Mouse (Mus musculus) ES-E14 (cell line): Measurements from ENCODE around the gene Ear2. TPM values are rescaled to one million over a fixed set of nuclear protein-coding genes. Genes with fewer than 3 reads are reported as not detected.
"Not testable (repeated sequence)": the region's sequence is repeated elsewhere in the genome, so short reads cannot be mapped to it uniquely, and the experiment has no call there.

Experiments
- DNase-seq: peaks from one replicate; pipeline ENCODE4 v3.0.0-alpha.2; 2013; ENCODE audit warnings: low read depth, low spot score
- H3K27ac ChIP-seq: 2 replicates; pipeline ENCODE4 v1.5.1; 2012; ENCODE audit warnings: low read depth, mild to moderate bottlenecking, low read length, moderate library complexity, mixed read lengths; ENCODE audit not compliant: poor library complexity, insufficient read depth, severe bottlenecking
- H3K36me3 ChIP-seq: 2 replicates; pipeline ENCODE4 v1.6.1; 2012; ENCODE audit warnings: mild to moderate bottlenecking, low read length, moderate library complexity, mixed read lengths; ENCODE audit not compliant: control insufficient read depth, poor library complexity, insufficient read depth, severe bottlenecking
- H3K4me1 ChIP-seq, 2 experiments: fragments of 150-350 bp in 1 of 2; sonication (generic) in 1 of 2; 2 replicates each; pipeline ENCODE4 v1.6.1; 2012; ENCODE audit warnings: low read length in 2 of 2, mild to moderate bottlenecking in 1 of 2, mixed read lengths in 1 of 2; ENCODE audit not compliant: control insufficient read depth in 2 of 2, insufficient read depth in 2 of 2, poor library complexity in 1 of 2
- H3K4me3 ChIP-seq, 2 experiments: fragments of 150-350 bp in 1 of 2; sonication (generic) in 1 of 2; 2 replicates each; pipeline ENCODE4 v1.5.1; 2012; ENCODE audit warnings: low read length in 2 of 2, low read depth in 1 of 2, mild to moderate bottlenecking in 1 of 2, mixed read lengths in 1 of 2; ENCODE audit not compliant: insufficient read depth in 1 of 2, poor library complexity in 1 of 2, severe bottlenecking in 1 of 2
- H3K9ac ChIP-seq: 2 replicates; pipeline ENCODE4 v1.6.1; 2012; ENCODE audit warnings: low read depth, mild to moderate bottlenecking, low read length, mixed read lengths; ENCODE audit not compliant: poor library complexity, insufficient read depth, severe bottlenecking
- H3K9me3 ChIP-seq: fragments of 150-350 bp; sonication (generic); 2 replicates; pipeline ENCODE4 v1.6.1; 2012; ENCODE audit warnings: low read depth, mild to moderate bottlenecking, low read length; ENCODE audit not compliant: control insufficient read depth, insufficient read depth
- in situ Hi-C, 2 experiments: fragments of 600-800 bp; cut with MboI; formaldehyde crosslinking; loops; one replicate each; pipeline ENCODE4 v1.15.1; 2025; ENCODE audit warnings: low sequenced_read_pairs in 2 of 2, inconsistent platforms in 1 of 2; ENCODE audit not compliant: unreplicated experiment in 2 of 2
- total RNA-seq: library from RNA; depleted of rRNA; stranded (reverse); fragments of 300-350 nt; gene quantifications from 2 replicates; pipeline ENCODE4 v1.2.3, GENCODE M21; 2012; rRNA removed

Gene Ear2
- not detected in 2 replicates for total RNA-seq

DNA sequence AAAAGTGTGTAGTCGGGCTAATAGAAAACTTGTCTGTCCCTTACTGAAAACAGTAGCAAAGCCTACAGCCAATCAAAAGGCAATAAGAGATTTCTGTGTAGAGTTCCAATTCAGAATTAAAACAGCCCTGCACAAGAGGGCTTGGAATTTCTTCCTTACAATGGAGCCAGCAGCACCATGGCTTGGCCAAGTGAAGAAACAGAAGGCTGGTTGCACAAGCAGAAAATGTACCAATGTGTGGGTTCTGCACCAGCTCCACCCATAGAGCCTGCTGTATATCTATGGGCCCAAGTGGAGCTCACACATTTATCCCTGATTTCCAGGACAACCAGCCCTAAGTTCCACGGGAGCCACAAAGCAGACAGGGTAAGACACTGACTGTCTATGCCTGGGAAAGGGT is at the start of gene Ear2:
Gene Ear2, plus strand, starts transcription at position 301 of the 400 bp plus-strand sequence.
- DNase-seq, H3K4me1 ChIP-seq, H3K27ac ChIP-seq, H3K9me3 ChIP-seq, H3K36me3 ChIP-seq, H3K9ac ChIP-seq, H3K4me3 ChIP-seq, in situ Hi-C loops: not testable (repeated sequence)

DNA sequence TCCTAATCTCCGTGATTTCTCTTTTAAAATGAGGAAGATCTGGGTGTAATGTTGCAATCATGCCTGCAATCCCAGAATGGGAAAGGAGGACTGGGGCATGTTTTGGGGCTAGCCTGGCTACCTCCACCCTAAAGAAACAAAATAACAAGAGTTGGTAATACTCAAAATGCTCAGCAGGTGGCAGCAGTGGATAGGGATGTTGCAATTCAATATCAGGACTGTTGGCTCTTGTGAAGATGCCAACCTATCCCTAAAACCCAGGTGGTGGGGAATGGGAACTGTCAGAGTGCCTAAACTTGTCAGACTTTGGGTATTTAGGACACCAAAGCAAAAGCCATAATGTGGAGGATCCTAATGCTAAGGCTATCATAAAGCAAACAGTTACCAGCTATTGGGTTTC is 34.6 kb upstream of the Ear2 start:
- H3K9ac ChIP-seq, H3K27ac ChIP-seq, H3K9me3 ChIP-seq, H3K4me1 ChIP-seq, in situ Hi-C loops, H3K36me3 ChIP-seq: not testable (repeated sequence)
- DNase-seq = peak; percentile 43
- peak overlapping the region in 1 of 2 experiments; percentile 52; a peak in 2 of 4 replicates for H3K4me3 ChIP-seq

DNA sequence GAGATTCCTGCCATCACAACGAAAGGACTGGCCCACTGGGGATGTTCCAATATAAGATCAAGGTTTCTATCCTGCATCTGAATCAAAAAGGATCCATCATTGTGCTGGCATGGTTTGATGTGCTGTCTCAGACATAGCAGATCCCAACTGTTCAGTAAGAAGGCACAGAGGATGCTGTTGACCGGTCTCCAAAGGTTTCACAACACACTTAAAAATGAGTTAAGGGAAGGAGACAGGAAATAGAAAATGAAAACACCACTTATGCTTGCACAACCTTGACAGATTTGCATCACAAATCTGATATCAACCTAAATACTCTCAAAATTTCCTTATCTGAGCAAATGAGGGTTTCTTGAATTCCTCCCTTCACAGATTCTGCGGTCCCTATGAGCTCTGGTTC is 31.9 kb upstream of the Ear2 start:
- H3K9ac ChIP-seq, H3K9me3 ChIP-seq, in situ Hi-C loops, H3K27ac ChIP-seq, H3K4me1 ChIP-seq, H3K36me3 ChIP-seq, DNase-seq, H3K4me3 ChIP-seq: not testable (repeated sequence)

DNA sequence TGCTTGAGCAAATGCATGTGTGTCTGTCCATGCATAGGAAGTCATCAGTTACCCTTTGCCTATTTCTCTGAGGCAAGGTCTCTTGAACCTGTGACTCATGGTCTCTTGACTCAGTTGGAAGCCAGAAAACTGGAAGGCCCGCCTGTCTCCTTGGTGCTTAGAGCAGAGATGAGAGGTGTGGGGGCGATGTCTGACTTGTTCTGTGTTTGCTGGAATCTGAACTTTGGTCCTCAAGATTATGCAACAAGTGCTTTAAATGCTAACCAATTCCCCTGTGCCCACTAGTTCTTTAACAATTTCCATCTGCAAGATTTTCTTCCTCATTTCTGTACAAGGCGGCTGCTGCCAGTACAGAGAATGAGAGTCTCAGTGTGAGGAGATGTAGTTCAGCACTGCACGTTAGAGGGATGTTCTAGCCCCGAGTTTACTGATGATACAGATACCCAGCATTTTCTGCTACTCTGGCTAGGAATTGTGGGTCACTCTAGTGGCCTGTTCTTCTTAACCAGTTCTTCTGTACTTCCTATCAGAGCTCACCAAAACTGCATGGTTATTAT is 24.6 kb upstream of the Ear2 start:
- H3K4me3 ChIP-seq, H3K4me1 ChIP-seq, H3K27ac ChIP-seq, H3K36me3 ChIP-seq, H3K9ac ChIP-seq, in situ Hi-C loops, DNase-seq, H3K9me3 ChIP-seq: not testable (repeated sequence)

DNA sequence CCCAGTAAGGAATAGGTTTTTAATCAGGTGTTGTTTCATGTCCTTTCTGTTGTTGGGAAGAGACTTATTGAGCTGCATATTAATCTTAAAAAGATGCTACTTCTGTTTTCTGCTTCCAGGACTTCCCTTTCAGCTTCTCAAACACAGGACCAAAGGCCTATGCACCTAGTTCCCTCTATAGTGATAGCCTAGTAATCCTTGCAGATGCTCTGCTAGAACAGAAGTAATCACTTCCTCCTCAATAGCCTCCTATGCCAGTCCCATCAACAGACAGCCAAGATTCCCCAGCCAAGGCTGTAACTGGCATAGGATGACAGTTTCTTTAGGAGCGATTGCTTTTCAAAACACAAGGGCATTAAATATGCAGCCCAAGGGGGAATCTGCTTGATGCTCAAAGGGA is 15.9 kb upstream of the Ear2 start:
- DNase-seq, H3K4me3 ChIP-seq, H3K9ac ChIP-seq, H3K27ac ChIP-seq, H3K4me1 ChIP-seq, H3K9me3 ChIP-seq, H3K36me3 ChIP-seq, in situ Hi-C loops: not testable (repeated sequence)

DNA sequence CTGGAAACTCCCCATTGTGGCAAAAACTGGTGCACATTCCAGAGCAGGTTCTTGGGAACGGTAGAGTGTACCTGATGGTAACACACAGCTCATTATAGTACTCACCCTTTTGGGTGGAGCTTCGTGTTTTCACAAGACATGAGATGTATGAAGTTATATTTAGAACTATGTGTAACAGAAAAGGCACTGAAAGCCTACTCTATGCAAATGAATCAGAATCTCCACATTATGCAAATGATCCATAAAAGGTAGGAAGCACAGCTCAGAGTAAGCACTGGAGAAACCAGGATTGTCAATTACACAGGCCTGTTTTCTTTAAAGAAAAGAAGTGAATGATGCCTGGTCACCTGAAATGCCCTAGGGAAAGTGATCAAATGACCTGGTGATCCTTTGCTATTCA is 14.9 kb upstream of the Ear2 start:
- H3K9ac ChIP-seq, in situ Hi-C loops, DNase-seq, H3K27ac ChIP-seq, H3K4me1 ChIP-seq, H3K4me3 ChIP-seq, H3K36me3 ChIP-seq, H3K9me3 ChIP-seq: not testable (repeated sequence)

DNA sequence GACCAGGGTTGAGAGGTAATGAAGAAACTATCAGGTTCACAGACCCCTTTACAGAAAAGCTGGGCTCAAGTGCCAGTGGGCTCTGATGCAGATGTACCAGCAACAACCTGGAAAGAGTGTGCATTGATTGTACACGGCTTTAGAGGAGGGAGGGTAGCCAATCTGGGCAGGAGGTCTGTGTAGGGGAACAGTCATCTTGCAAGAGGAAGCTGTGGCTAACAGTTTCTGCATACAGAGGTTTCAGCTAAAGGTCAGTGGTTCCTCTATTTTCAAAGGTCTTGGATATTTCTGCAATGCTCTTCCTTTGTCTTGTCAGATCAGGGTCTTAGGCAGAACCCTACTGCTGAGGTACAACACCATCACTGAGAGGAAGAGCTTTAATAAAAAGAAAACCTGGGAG is 10.9 kb upstream of the Ear2 start:
- H3K4me3 ChIP-seq, DNase-seq, H3K4me1 ChIP-seq, H3K9ac ChIP-seq, H3K9me3 ChIP-seq, in situ Hi-C loops, H3K27ac ChIP-seq, H3K36me3 ChIP-seq: not testable (repeated sequence)

DNA sequence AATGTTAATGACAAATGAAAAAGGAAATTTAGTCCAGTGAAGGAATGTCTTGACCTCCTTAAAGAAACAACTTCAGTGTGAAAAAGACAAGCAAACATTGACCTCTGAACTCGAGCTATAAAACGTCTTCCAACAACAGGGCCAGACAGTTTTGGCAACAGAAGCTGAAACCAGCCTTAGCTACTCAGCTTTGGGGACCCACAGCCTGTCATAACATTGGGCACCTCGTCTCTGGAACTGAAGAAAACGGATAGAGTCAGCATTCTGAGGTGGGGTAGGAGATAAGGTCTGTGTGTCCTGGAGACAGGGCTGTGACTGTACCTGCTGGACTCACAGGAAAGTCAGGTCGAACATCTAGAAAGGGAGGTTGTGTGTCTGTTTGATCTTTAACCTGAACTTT is 8.0 kb upstream of the Ear2 start:
- in situ Hi-C loops, H3K9ac ChIP-seq, H3K4me3 ChIP-seq, H3K36me3 ChIP-seq, H3K4me1 ChIP-seq, H3K27ac ChIP-seq, DNase-seq, H3K9me3 ChIP-seq: not testable (repeated sequence)

DNA sequence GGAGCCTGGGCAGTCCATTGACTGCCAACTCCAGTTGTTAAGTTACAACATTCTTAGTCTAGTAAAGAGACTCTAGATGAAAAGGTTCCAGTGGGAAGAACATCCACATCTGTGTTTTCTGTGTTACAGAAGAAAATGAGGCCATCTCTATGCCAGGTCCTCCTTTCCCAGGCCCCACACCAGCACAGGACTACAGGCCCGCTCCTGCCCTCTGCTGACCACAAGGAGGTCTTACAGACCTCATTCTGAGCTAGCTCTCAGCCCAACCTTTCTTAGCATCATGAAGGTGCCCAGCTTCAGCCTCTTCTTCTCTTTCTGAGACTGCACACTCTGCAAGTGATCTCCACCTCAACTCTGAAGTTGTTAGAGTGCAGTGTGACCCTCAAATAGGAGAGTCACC is 2.4 kb upstream of the Ear2 start:
- H3K27ac ChIP-seq, H3K4me3 ChIP-seq, H3K36me3 ChIP-seq, DNase-seq, in situ Hi-C loops, H3K9ac ChIP-seq, H3K9me3 ChIP-seq, H3K4me1 ChIP-seq: not testable (repeated sequence)
